Mouse (Mus musculus) bone marrow macrophage, adult 2 months (primary cell): ENCODE measurements around the gene Celf6. TPM values are rescaled to one million over a fixed set of nuclear protein-coding genes. Genes with fewer than 3 reads are reported as not detected.
A peak's percentile ranks its signal among the peaks of the same experiment; 100 is the strongest.

Source experiments
- H3K27ac ChIP-seq: 2 replicates; pipeline ENCODE4 v1.5.1; 2012; ENCODE audit warnings: low read depth, low read length; ENCODE audit not compliant: insufficient read depth
- H3K4me1 ChIP-seq: 2 replicates; pipeline ENCODE4 v1.6.1; 2012; ENCODE audit warnings: low read length; ENCODE audit not compliant: control insufficient read depth, insufficient read depth
- H3K4me3 ChIP-seq: 2 replicates; pipeline ENCODE4 v1.5.1; 2012; ENCODE audit warnings: mild to moderate bottlenecking, low read length, moderate library complexity; ENCODE audit not compliant: insufficient read depth
- CTCF ChIP-seq: IDR thresholded peaks from 2 replicates; pipeline ENCODE4 v1.5.1; 2012; ENCODE audit warnings: low read depth, mild to moderate bottlenecking, low read length, moderate library complexity
- POLR2A ChIP-seq: IDR thresholded peaks from 2 replicates; pipeline ENCODE4 v1.6.1; 2012; ENCODE audit warnings: mild to moderate bottlenecking, low read depth, low read length, borderline replicate concordance
- polyA plus RNA-seq: library from polyadenylated mRNA; stranded (reverse); fragments of >200 nt; gene quantifications from 2 replicates; pipeline ENCODE4 v1.2.4, GENCODE M21; 2012; ENCODE audit not compliant: missing spikeins, insufficient read depth, insufficient read length

Gene Celf6
- polyA plus RNA-seq, 1 experiment: not detected

DNA sequence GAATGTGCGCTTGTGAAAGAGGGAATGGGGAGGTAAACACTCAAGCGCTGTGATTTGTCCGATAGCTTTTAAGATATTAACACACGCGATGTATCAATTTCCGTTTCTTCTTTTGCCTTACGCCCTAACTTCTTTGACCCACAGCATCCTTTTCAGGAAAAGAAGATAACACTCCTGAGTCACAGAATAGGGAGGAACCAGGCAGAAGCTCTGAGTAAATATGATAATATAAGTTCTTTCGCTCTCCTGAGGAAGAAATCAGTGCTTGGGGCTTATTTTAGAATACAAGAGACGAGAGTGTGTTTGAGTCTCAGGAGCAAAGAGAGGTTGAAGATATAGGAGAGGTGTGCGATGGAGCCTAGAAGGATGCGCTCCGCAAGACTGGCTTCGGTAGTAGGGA is 316 bp upstream of the Celf6 start:
- H3K27ac ChIP-seq: no peak overlapping the region
- TF ChIP-seq POLR2A: no peak
- TF ChIP-seq CTCF: no peak
- H3K4me1 ChIP-seq: no peaks in the 10 kb centered on the region
- H3K4me3 ChIP-seq: peak overlapping the region; percentile 47

DNA sequence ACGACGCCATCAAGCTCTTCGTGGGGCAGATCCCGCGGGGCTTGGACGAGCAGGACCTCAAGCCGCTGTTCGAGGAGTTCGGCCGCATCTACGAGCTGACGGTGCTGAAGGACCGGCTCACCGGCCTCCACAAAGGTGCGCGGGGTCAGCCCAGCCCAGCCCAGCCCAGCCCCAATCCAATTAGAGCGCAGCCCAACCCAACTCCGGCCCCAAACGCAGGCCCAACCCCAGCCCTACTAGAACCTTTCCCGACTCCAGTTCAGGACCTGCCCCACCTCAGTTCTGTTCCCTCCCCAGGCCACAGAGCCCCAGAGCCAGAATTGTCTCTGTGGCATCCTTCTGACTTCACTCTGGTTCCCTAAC is 769 bp downstream of the Celf6 start:
- TF ChIP-seq POLR2A (no peak), CTCF (no peak)
- Histone ChIP-seq H3K4me3 (peak overlapping the region; percentile 15; the same call in 1 of the 2 replicates), H3K4me1 (no peaks in the 10 kb centered on the region), H3K27ac (no peak overlapping the region)

DNA sequence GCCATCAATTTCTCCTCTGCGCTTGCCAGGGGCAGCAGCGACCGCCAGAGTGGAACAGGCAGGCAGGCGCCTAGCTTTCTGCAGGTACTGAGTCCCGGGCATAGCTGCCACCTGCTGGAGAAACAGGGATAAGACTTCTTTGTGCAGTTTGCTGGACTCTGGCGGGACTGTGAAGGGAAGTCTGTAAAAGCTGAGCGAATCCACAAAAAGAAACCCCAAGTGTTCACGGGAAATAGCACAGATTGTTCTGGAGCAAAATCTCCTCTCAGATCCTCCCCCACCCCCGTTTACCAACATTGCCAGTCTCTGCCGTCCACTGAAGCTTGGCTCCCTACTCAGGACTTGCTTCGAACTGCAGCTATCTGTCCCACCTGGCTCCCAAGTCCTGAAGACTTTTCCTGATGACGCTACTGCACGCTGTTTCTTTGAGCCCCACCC is 7.2 kb downstream of the Celf6 start:
- Histone ChIP-seq H3K27ac (no peak overlapping the region), H3K4me3 (peak overlapping the region; percentile 53), H3K4me1 (peaks cover 3% of the 10 kb centered on the region)
- TF ChIP-seq POLR2A: no peak
- TF ChIP-seq CTCF: peak; percentile 60

DNA sequence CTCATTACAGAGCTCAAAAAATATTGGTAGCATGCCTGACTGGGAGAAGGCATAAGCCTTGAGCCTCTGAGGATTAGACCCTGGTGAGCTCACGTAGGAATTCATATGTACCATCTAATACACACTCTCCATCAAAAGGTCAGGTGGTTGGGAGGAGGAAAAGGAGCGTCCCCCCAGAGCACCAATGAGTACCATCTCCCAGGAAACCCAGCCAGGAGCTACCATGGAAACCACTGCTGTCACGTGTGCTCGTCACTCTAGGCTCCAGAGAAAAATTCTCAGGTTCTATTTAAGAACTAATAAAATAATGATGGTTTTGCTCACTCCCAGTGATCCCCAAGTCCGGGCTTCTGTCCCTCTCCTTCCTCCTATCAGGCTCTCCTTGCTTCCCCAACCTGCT is 10.5 kb downstream of the Celf6 start:
- TF ChIP-seq CTCF (no peak), POLR2A (no peak)
- H3K4me3 ChIP-seq: no peak overlapping the region
- no peak overlapping the region for H3K27ac ChIP-seq
- H3K4me1 ChIP-seq: peaks cover 21% of the 10 kb centered on the region

DNA sequence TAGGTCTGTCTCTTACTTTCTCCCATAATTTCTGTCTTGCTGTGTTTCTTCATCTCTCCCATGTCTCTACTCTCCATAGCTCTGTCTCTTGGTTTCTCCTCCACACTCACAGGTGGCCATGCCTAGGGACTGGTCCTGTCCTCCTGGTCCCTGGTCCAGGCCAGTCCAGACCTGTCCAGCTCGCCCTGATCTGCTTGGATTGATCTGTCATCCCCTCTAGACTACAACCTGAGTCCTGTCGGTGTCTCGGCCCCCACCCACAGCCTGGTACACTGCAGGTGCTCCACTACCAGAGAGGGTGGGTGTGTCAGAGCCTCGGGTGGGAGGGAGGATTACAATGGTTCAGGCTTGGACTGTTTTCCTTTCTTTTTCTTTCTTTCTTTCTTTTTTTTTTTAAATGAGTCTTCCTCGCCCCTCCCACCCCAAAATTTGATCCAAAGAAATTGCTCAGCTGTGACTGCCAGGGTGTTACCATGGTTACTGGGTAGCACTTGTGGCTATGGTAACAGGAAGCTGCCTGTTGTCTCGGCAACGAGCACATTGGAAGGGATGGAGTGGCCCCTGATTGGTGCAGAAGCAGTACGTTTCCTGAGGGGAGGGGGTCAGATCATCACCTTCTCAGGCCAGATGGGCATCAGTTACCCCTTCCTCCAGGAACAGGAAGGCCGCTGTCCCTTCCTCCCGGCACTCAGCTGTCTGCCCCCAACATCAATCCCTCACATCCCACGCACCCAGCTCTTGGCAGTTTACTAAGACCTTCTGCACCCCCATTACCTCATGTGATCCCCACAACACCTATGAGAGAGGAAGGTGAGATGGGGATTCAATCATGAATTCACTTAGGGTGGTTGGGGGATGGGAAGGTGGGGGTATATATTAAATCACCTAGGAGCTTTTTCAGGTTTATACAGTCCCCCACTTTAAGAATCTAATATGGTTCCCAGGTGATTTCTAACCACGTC is 11.3 kb downstream of the Celf6 start:
- TF ChIP-seq CTCF: no peak
- no peak for TF ChIP-seq POLR2A
- Histone ChIP-seq H3K4me3 (no peak overlapping the region), H3K27ac (no peak overlapping the region), H3K4me1 (peaks cover 21% of the 10 kb centered on the region)

DNA sequence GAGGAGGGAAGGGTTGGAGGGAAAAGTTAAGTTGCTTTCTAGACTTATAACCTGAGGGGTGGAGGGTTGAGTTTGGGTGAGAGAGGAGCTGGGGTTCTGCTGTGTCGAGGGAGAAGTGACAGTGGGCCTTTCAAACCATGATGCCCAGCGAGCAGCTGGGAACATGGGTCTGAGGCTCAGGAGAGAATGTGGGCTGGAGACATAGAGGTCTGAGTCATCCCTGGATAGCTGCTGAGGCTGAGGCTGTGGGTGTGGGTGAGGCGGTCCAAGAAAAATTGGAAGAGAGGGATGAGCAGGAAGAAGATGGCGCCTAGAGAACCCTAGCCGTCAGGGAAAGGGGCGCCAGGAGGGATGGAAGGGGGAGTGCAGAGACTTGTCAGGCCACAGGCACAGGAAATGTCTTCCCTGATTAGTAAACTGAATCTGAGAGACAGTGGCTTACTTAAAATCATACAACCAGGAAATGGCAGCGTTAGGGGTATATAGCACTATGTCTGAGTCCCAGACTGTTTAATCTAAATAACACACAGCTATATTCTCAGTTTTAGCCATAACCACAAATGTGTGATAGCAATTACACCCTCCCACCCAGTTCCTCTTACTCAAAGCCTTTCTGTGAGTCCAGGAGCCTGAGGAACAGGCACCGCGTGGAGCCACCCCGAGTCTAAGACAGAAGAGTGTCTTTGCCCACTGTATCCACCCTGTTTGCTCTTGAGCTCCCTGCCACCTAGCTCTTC is 12.2 kb downstream of the Celf6 start:
- H3K4me3 ChIP-seq: no peak overlapping the region
- TF ChIP-seq CTCF: no peak
- no peak for TF ChIP-seq POLR2A
- H3K27ac ChIP-seq: no peak overlapping the region
- peaks cover 21% of the 10 kb centered on the region for H3K4me1 ChIP-seq

DNA sequence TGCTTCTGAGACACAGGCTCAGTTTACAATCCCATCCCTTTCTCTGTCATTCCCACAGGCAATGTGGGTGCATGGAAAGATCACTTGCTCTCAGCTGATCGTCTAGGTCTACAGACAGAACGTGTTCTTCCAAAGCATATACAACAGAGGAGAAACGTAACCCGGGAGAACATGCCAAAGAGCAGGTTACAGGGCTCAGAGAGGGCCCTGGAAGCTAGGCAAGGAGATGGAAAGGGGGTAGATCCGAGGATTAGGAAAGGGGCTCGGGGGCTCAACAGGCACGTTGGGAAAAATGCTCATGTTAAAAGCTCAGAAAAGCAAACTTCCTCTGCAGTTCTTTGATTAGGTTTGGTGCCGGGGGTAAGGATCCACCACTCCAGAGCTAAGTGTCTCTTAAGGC is 23.9 kb downstream of the Celf6 start:
- Histone ChIP-seq H3K4me3 (no peak overlapping the region), H3K27ac (no peak overlapping the region), H3K4me1 (peaks cover 7% of the 10 kb centered on the region)
- TF ChIP-seq CTCF (no peak), POLR2A (no peak)

DNA sequence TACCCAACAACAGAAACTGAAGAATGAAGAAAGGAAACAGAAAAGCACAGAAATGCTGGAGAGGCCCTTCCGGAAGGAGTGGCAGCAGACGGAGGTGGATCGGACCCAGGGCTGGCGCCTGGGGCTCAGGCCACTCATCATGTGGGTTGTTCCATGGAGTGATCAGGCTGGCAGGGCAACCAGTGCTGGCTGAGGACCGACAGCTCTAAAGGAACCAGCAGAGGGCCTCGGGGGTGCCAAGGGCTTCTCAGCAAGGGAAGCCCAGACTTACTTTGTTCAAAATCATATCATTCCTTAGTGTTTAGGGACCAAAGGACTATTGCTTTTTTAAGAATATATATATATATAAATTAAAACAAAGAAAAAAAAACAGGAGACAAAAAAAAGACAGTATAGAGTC is 28.2 kb downstream of the Celf6 start:
- H3K4me1 ChIP-seq: no peaks in the 10 kb centered on the region
- TF ChIP-seq POLR2A: no peak
- TF ChIP-seq CTCF: no peak
- no peak overlapping the region for H3K4me3 ChIP-seq
- H3K27ac ChIP-seq: no peak overlapping the region

DNA sequence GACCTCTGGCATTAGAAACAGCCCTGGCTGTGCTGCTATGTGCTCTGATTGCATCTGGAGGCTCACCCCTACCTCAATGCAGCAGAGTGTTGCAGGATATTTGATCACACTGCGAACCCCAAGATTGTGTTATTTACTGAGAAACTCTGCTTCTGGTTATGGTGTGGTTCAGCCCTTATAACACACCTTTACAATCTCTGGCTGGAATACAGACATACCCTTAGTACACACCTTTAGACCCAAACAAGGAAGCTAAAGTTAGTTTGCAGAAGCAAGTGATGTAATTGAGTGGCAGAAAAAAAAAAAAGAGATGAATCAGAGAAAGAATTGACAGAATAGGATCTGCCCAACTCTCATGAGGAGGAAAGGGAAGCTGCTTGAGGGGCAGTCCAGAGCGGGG is 33.2 kb downstream of the Celf6 start:
- TF ChIP-seq CTCF: no peak
- TF ChIP-seq POLR2A: no peak
- H3K4me3 ChIP-seq: no peak overlapping the region
- no peak overlapping the region for H3K27ac ChIP-seq
- 0 out of 2 replicates have a peak, but pooled peaks cover 2% of the 10 kb centered on the region for H3K4me1 ChIP-seq

DNA sequence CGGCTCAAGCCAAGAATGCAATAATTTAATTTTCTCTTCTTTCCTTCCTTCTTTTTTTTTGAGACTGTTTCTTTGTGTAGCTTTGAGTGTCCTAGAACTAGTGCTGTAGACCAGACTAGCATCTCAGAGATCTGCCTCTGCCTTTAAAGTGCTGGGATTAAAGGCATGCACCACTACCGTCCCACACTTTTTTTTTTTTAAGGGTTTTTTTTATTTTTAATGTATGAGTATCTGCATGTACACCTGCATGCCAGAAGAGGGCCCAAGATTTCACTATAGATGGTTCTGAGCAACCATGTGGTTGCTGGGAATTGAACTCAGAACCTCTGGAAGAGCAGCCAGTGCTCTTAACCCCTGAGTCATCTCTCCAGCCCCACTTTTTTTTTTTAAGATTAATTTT is 38.1 kb downstream of the Celf6 start:
- TF ChIP-seq CTCF (no peak), POLR2A (no peak)
- H3K27ac ChIP-seq: no peak overlapping the region
- no peak overlapping the region for H3K4me3 ChIP-seq
- H3K4me1 ChIP-seq: peaks cover 6% of the 10 kb centered on the region
